Mouse (Mus musculus) kidney, adult 2 months (tissue): ENCODE measurements around the gene Sphk1. TPM values are rescaled to one million over a fixed set of nuclear protein-coding genes. Genes with fewer than 3 reads are reported as not detected.

Source experiments
- DNase-seq: peaks from one replicate; pipeline ENCODE4 v3.0.0; 2021
- H3K27ac ChIP-seq: fragments of 200-500 bp; 2 replicates; pipeline ENCODE4 v1.5.1; 2012; ENCODE audit warnings: low read depth, low read length, control low read depth, inconsistent platforms; ENCODE audit not compliant: insufficient read depth
- H3K27me3 ChIP-seq: fragments of 200-500 bp; replicated peaks from 2 replicates; pipeline ENCODE4 v1.6.1; 2012; ENCODE audit warnings: mild to moderate bottlenecking, moderate library complexity, low read length, inconsistent platforms; ENCODE audit not compliant: control insufficient read depth, insufficient read depth
- H3K36me3 ChIP-seq: fragments of 200-500 bp; 2 replicates; pipeline ENCODE4 v1.6.1; 2012; ENCODE audit warnings: mild to moderate bottlenecking, moderate library complexity, low read length, inconsistent platforms; ENCODE audit not compliant: control insufficient read depth, insufficient read depth
- H3K4me1 ChIP-seq: fragments of 200-500 bp; 2 replicates; pipeline ENCODE4 v1.6.1; 2011; ENCODE audit warnings: low read length; ENCODE audit not compliant: control insufficient read depth, insufficient read depth
- H3K4me3 ChIP-seq: fragments of 200-500 bp; 2 replicates; pipeline ENCODE4 v1.5.1; 2011; ENCODE audit warnings: mild to moderate bottlenecking, low read depth, low read length, control low read depth; ENCODE audit not compliant: insufficient read depth
- CTCF ChIP-seq: fragments of 200-500 bp; conservative IDR thresholded peaks from 2 replicates; pipeline ENCODE4 v1.5.1; 2011; ENCODE audit warnings: low read depth, mild to moderate bottlenecking, control low read depth, low read length, moderate library complexity, mixed read lengths; ENCODE audit not compliant: insufficient read depth, insufficient read length
- POLR2A ChIP-seq: fragments of 200-500 bp; IDR thresholded peaks from one replicate; pipeline ENCODE4 v1.6.1; 2011; ENCODE audit warnings: low read depth, low read length, control low read depth
- WGBS: fragments of 180-500 bp; shearing (Covaris S2); methylation state at CpG from one replicate; pipeline ENCODE4 v1.1.7; 2018; 5-methylcytosine and 5-hydroxymethylcytosine counted together
- polyA plus RNA-seq: library from polyadenylated mRNA; depleted of rRNA; stranded (reverse); fragments of >200 nt; gene quantifications from 2 replicates; pipeline ENCODE4 v1.2.3, GENCODE M21; 2012

Sphk1 gene
- polyA plus RNA-seq, 1 experiment, result 9.9 TPM

DNA sequence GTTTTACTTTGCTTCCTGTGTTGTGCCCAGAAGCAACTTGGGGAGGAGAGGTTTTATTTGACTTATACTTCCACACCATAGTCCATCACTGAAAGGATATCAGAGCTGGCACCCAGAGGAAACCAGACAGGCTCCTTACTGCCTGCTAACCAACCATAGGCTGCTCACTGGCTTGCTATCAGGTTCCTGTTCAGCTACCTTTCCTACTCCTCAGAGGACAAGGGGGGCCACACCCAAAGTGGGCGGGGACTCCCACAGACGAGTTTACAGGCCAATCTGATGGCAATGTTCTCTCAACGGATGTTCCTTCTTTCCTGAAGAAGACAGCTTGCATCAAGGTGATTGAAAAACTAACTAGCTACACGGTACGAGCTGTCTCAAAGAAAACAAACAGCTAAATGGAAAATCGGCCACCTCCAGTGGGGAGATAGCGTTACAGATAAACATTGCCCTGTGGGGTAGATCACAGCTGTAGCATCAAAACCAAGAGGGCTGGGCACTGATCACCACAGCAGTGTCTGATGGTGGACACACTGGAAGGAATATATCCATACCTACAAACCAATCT lies 19.3 kb upstream of the Sphk1 start:
- no peaks in the 10 kb centered on the region for H3K27me3 ChIP-seq
- TF ChIP-seq CTCF (no peak), POLR2A (no peak)
- H3K4me1 ChIP-seq, result no peaks in the 10 kb centered on the region
- 56% methylated on average over 7 of the region's 7 CpGs for WGBS
- DNase-seq, result no peak
- no peak overlapping the region for H3K4me3 ChIP-seq
- no peaks in the 10 kb centered on the region for H3K36me3 ChIP-seq
- no peak overlapping the region for H3K27ac ChIP-seq

DNA sequence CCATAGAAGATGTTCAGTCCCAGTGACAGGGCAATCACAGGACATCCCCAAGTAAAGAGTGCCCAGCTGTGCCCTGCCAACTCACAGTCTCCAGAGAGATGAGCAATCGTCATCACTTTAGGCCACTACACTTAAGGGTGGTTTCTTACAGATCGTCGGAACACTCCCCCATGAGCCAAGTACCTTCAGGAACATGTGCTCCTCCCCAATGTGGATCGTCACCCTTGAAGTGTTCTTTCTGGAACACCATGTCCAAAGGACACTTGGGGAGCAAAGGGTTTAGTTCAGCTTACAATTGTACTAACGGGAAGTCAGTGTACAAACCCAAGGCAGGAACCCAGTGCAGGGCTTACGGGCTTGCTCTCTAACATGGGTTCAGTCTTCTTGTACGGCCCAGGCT lies 18.6 kb upstream of the Sphk1 start:
- H3K4me1 ChIP-seq, result no peaks in the 10 kb centered on the region
- H3K4me3 ChIP-seq, result no peak overlapping the region
- H3K36me3 ChIP-seq, result no peaks in the 10 kb centered on the region
- WGBS, result 75% methylated on average over 7 of the region's 7 CpGs
- no peak for DNase-seq
- TF ChIP-seq POLR2A (no peak), CTCF (no peak)
- H3K27ac ChIP-seq, result no peak overlapping the region
- H3K27me3 ChIP-seq, result no peaks in the 10 kb centered on the region

DNA sequence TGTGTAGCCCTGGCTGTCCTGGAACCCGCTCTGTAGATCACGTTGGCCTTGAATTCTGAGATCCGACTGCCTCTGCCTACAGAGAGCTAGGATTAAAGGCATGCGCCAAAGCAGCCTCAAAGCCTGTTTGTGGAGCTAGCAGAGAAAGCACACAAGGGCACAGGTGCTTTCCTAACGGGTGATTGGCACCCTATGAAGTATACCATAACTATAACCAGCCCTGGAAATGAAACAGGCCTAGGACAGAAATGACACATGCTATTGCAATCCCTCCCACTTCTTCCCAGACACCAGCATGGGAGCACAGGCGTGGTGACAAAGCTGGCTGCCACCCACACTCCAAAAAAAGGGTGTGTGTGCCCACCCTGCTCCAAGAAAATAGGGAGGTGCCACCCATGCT lies 17.7 kb upstream of the Sphk1 start:
- Histone ChIP-seq H3K36me3 (no peaks in the 10 kb centered on the region), H3K27ac (no peak overlapping the region), H3K27me3 (no peaks in the 10 kb centered on the region), H3K4me1 (no peaks in the 10 kb centered on the region), H3K4me3 (no peak overlapping the region)
- TF ChIP-seq POLR2A, result no peak
- no peak for TF ChIP-seq CTCF
- 89% methylated on average over 6 of the region's 6 CpGs for WGBS
- no peak for DNase-seq

DNA sequence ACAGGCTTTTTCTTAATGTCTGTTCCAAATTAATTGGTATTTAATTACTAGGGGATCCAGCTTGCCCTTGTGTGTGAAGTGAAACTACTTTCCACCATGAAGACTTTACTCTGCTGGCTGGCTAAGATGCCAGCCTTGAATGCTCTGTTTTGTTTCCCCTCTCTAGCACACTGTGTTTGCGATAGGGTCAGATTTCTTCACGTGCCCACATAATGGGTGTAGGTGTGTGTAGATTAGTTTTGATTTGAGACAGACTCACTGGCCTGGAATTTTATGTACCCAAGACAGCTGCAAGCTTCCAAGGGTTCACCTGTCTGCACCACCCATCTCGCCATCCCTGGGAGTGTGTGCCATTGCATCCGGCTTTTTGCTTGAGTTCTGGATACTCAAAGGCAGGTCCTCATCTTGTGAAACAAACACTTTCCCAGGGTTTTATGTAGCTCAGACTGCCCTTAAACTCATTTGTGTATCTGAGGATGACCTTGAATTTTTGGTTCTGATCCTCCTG lies 17.1 kb upstream of the Sphk1 start:
- H3K4me3 ChIP-seq, result no peak overlapping the region
- TF ChIP-seq CTCF (no peak), POLR2A (no peak)
- no peaks in the 10 kb centered on the region for H3K27me3 ChIP-seq
- no peaks in the 10 kb centered on the region for H3K36me3 ChIP-seq
- DNase-seq, result no peak
- no peak overlapping the region for H3K27ac ChIP-seq
- H3K4me1 ChIP-seq, result no peaks in the 10 kb centered on the region
- 59% methylated on average over 4 of the region's 4 CpGs for WGBS

DNA sequence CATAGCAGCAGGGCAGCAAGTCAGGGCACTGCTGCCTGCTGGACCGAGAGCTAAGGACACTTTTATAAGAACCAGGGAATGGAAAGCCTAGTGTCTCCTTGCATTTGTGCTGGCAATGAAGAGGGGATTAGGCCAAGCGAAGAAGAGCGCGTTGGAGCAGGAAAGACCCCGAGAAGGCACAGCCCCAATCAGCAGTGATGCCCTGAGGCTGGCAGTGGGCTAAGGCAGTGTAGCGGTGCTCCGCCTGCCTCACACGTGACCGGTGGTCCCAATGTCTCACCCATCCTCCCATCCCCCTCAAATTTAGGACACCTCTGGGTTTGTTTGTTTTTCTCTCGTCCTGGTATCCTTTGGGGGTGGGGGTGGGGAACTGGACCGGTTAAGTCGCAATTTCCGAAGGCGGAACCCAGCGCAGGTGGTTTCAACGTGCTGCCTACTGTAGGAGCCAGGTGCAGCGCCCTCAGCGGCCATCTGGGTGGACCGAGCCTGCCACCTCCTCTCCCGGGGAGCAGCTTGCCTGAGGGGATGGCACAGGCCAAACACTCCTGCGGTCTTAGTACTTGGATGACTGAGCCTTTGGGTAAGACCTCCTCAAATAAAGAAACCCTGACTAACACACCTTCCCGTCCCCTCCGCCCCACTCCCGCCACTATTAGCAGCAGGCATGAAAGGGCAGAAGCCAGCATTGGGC lies 15.2 kb upstream of the Sphk1 start:
- Histone ChIP-seq H3K27me3 (no peaks in the 10 kb centered on the region), H3K27ac (no peak overlapping the region), H3K36me3 (no peaks in the 10 kb centered on the region), H3K4me1 (no peaks in the 10 kb centered on the region), H3K4me3 (no peak overlapping the region)
- 33% methylated on average over 24 of the region's 24 CpGs for WGBS
- TF ChIP-seq CTCF (no peak; the same call in 1 of the 2 replicates), POLR2A (no peak)
- DNase-seq, result peak; percentile 20

DNA sequence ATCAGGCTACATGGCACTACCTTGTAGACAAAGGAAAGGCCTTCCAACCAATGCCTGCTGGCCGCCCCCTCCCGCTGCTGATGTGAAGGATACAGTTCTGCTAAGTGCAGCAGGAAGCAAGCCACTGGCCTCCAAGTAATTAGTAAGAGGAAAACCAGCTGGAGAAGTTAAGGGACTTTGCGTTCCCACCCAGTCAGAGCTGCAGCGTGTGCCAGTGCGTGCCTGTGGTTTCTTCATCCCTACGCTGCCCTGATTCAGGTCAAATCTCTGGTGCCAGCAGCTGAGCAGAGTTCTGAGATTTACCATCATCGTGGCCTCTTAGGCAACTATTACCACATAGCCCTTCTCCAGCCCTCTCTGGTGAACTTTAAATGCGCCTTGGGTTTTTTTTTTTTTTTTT lies 12.2 kb upstream of the Sphk1 start:
- WGBS, result 64% methylated on average over 8 of the region's 8 CpGs
- no peaks in the 10 kb centered on the region for H3K27me3 ChIP-seq
- no peak overlapping the region for H3K27ac ChIP-seq
- peak; percentile 63 for DNase-seq
- TF ChIP-seq CTCF (no peak), POLR2A (no peak)
- H3K4me3 ChIP-seq, result no peak overlapping the region
- H3K36me3 ChIP-seq, result no peaks in the 10 kb centered on the region
- no peaks in the 10 kb centered on the region for H3K4me1 ChIP-seq

DNA sequence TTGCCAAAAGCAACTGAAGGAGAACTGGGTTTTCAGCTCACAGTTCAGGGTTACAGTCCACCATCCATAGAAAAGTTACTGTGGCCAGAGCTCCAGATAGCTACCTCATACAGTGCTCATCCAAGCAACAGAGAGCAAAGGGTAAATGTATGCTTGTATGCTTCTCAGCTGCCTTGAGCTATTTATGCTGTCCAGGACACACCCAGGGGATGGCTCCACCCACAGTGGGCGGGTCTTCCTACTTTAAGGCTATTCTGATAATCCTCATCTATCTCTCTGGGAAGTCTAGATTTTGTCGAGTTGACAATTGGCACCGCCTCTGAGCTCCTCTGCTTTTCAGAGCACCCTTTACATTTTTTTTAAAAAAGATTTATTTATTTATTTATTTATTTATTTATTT lies 9.6 kb upstream of the Sphk1 start:
- TF ChIP-seq CTCF (no peak), POLR2A (no peak)
- Histone ChIP-seq H3K4me1 (peaks cover 3% of the 10 kb centered on the region; the same call in 1 of the 2 replicates), H3K27ac (no peak overlapping the region), H3K4me3 (no peak overlapping the region), H3K27me3 (no peaks in the 10 kb centered on the region), H3K36me3 (no peaks in the 10 kb centered on the region)
- peak; percentile 25 for DNase-seq
- WGBS, result 59% methylated on average over 3 of the region's 3 CpGs
